Comparison of ENCODE assay signal across 8 mouse cellular contexts in the genomic region with DNA sequence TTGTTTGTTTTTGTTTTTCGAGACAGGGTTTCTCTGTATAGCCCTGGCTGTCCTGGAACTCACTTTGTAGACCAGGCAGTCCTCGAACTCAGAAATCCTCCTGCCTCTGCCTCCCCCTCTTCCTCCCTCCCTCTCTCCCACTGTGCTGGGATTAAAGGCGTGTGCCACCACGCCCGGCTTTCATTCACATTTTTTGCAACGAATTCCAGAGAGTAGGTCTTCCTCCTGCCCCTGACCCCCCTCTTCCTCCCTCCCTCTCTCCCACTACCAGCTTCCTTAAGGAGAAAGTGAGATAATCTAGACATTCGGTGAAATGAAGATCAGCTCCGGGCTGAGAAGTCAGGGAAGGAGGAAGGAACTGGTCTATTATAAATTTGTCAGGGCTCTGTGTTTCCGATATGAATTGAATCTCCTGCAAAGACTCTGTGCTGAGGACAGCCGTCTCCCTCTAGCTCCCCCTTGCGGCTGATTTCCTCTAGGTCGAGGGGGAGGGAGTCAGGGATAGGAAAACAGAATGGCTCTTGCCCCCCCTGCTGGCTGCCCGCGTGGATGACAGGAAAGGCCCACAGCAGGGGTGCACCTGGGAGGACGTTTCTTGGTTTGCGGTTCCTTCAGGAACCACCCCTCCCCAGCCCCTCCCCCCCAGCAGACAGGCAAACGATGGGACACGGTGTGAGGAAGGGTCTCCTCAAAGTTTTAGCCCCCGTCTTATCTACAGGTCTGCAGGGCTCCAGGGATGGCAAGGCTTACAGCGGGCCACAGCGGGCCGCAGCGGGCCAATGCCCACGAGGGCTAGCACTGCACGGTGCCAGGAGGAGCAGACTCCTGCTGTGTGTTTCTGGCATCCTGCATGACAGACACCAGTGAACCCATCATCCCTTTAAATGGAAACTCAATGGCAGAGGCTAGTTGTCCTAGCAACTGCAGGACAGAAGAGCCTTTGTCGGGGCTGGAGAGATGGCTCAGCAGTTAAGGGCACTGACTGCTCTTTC. TPM values are rescaled to one million over a fixed set of nuclear protein-coding genes. Genes with fewer than 3 reads are reported as not detected.
DNase-seq lines count a peak whose midpoint lies in the region; ATAC-seq lines count a peak whose summit lies in the region.

No protein-coding gene starts in this region.

- peak overlapping the region; percentile 46 for H3K4me2 ChIP-seq in heart, embryonic 14.5 days (ENCODE audit: low read length)
- peak overlapping the region; percentile 49 for H3K4me2 ChIP-seq in liver, embryonic 11.5 days

- H3K4me1 ChIP-seq in brown adipose tissue, adult 24 weeks (ENCODE audit: control insufficient read depth, insufficient read depth, insufficient read length, low read length), result no peaks in the 10 kb centered on the region
- H3K4me1 ChIP-seq in heart, embryonic 14.5 days (ENCODE audit: control insufficient read depth in 2 of 2, insufficient read depth in 2 of 2, low read length in 2 of 2), result no peaks in the 10 kb centered on the region
- no peaks in the 10 kb centered on the region for H3K4me1 ChIP-seq in liver, embryonic 11.5 days (replicated peaks; ENCODE audit: control insufficient read depth, insufficient read depth, low read length)

- H3K27me3 ChIP-seq in heart, embryonic 14.5 days (ENCODE audit: control insufficient read depth, insufficient read depth, low read length), result 0 out of 2 replicates have a peak, but pooled peaks cover 3% of the 10 kb centered on the region
- H3K27me3 ChIP-seq in liver, embryonic 11.5 days (replicated peaks; ENCODE audit: control insufficient read depth, insufficient read depth, low read length), result peaks cover 2% of the 10 kb centered on the region; the same call in 1 of the 2 replicates
- no peaks in the 10 kb centered on the region for H3K27me3 ChIP-seq in splenic B cell, adult 2 months (ENCODE audit: control insufficient read depth, insufficient read depth, low read length, poor library complexity, severe bottlenecking)

- peak overlapping the region; percentile 45; the same call in 1 of the 2 replicates for H3K9ac ChIP-seq in heart, embryonic 14.5 days (ENCODE audit: low read length)
- H3K9ac ChIP-seq in liver, embryonic 11.5 days (ENCODE audit: low read depth, low read length), result 0 out of 2 replicates have a peak overlapping the region, but pooled peaks have one; percentile 30

- no peak overlapping the region for H3K27ac ChIP-seq in brown adipose tissue, adult 24 weeks (replicated peaks; ENCODE audit: low read depth, low read length)
- H3K27ac ChIP-seq in heart, embryonic 14.5 days (replicated peaks in 1 of 2; ENCODE audit: control insufficient read depth in 1 of 2, insufficient read depth in 1 of 2, low read depth in 2 of 2, low read length in 2 of 2), result no peak overlapping the region
- no peak overlapping the region for H3K27ac ChIP-seq in liver, embryonic 11.5 days (ENCODE audit: low read depth, low read length)

- peak; percentile 100 for ATAC-seq in CD4-positive, CD25-positive, alpha-beta regulatory T cell, adult 4 months
- ATAC-seq in heart, embryonic 14.5 days (ENCODE audit: insufficient number of reproducible peaks, insufficient read depth, low FRiP score, low read depth), result peak; percentile 80
- peak; percentile 91 for ATAC-seq in liver, embryonic 11.5 days (replicated peaks; ENCODE audit: low FRiP score)

- 14% methylated on average over 26 of the region's 26 CpGs for WGBS in heart, embryonic 14.5 days
- WGBS in liver, embryonic 11.5 days, result 16% methylated on average over 26 of the region's 26 CpGs

- peak; percentile 76 for DNase-seq in fibroblast of lung, adult 2 months (ENCODE audit: low read depth)
- DNase-seq in kidney, postnatal 10 days, result peak; percentile 99
- peak; percentile 95 for DNase-seq in liver, embryonic 11.5 days (ENCODE audit: low spot score)
- DNase-seq in naive thymus-derived CD4-positive, alpha-beta T cell, adult 2 months (ENCODE audit: low read depth), result peak; percentile 96
- peak; percentile 96 for DNase-seq in splenic B cell, adult 2 months (ENCODE audit: low read depth, low spot score)

- H3K36me3 ChIP-seq in heart, embryonic 14.5 days (ENCODE audit: control insufficient read depth, insufficient read depth, low read length), result no peaks in the 10 kb centered on the region
- no peaks in the 10 kb centered on the region for H3K36me3 ChIP-seq in liver, embryonic 11.5 days (ENCODE audit: control insufficient read depth, insufficient read depth, low read length)
- no peaks in the 10 kb centered on the region for H3K36me3 ChIP-seq in splenic B cell, adult 2 months (ENCODE audit: control insufficient read depth, insufficient read depth, low read length, poor library complexity, severe bottlenecking)

- H3K9me3 ChIP-seq in heart, embryonic 14.5 days (ENCODE audit: control insufficient read depth, low read length), result 0 out of 2 replicates have a peak, but pooled peaks cover 3% of the 10 kb centered on the region
- H3K9me3 ChIP-seq in liver, embryonic 11.5 days (ENCODE audit: control insufficient read depth, low read length), result no peaks in the 10 kb centered on the region

- H3K4me3 ChIP-seq in brown adipose tissue, adult 24 weeks (ENCODE audit: insufficient read depth, low read depth, low read length), result peak overlapping the region; percentile 32; the same call in 1 of the 2 replicates
- no peak overlapping the region for H3K4me3 ChIP-seq in heart, embryonic 14.5 days (ENCODE audit: control insufficient read depth in 1 of 2, insufficient read depth in 1 of 2, low read depth in 1 of 2, low read length in 2 of 2)
- no peak overlapping the region for H3K4me3 ChIP-seq in liver, embryonic 11.5 days (ENCODE audit: low read depth, low read length)

RNA-seq across cellular contexts. Expression of gene Fkbp4, which starts 41.3 kb away (rescaled TPM):
- 10 to 100 TPM; 70.3 to 74.6 TPM for polyA plus RNA-seq in CD4-positive, CD25-positive, alpha-beta regulatory T cell, adult 4 months (2017; shearing (Covaris generic))
- 90.5 and 140 TPM in 2 replicates for polyA plus RNA-seq in brown adipose tissue, adult 24 weeks (2012; ENCODE audit: insufficient read depth, insufficient read length, missing spikeins)
- polyA plus RNA-seq in heart, embryonic 14.5 days (2014; fragmentation: Nextera tagmentation; extraction: Ambion mirVana), result 220 and 251 TPM in 2 replicates
- 541 and 572 TPM in 2 replicates for polyA plus RNA-seq in liver, embryonic 11.5 days (2014; fragmentation: Nextera tagmentation; extraction: Ambion mirVana)

RNA-seq across cellular contexts. Expression of gene Pzp, which starts 46.8 kb away (rescaled TPM):
- polyA plus RNA-seq in CD4-positive, CD25-positive, alpha-beta regulatory T cell, adult 4 months (2017; shearing (Covaris generic)), result under 1 TPM in 1 of 2 experiments, not detected in 1; 0.27 TPM
- polyA plus RNA-seq in brown adipose tissue, adult 24 weeks (2012; ENCODE audit: insufficient read depth, insufficient read length, missing spikeins), result 4.1 TPM in 1 of 2 replicates, not detected in the other
- polyA plus RNA-seq in heart, embryonic 14.5 days (2014; fragmentation: Nextera tagmentation; extraction: Ambion mirVana), result 0.43 and 0.77 TPM in 2 replicates
- 17.8 and 19.8 TPM in 2 replicates for polyA plus RNA-seq in liver, embryonic 11.5 days (2014; fragmentation: Nextera tagmentation; extraction: Ambion mirVana)

RNA-seq across cellular contexts. Expression of gene Itfg2, which starts 55.0 kb away (rescaled TPM):
- polyA plus RNA-seq in CD4-positive, CD25-positive, alpha-beta regulatory T cell, adult 4 months (2017; shearing (Covaris generic)), result 10 to 100 TPM; 24.5 to 37.1 TPM
- 6.9 and 18.1 TPM in 2 replicates for polyA plus RNA-seq in brown adipose tissue, adult 24 weeks (2012; ENCODE audit: insufficient read depth, insufficient read length, missing spikeins)
- 28.4 and 28.6 TPM in 2 replicates for polyA plus RNA-seq in heart, embryonic 14.5 days (2014; fragmentation: Nextera tagmentation; extraction: Ambion mirVana)
- 30.1 and 32.8 TPM in 2 replicates for polyA plus RNA-seq in liver, embryonic 11.5 days (2014; fragmentation: Nextera tagmentation; extraction: Ambion mirVana)
